Mouse (Mus musculus): ENCODE results near the gene Hcfc1r1. TPM values are rescaled to one million over a fixed set of nuclear protein-coding genes. Genes with fewer than 3 reads are reported as not detected.

Hcfc1r1 gene
- total RNA-seq (2021) = 100 to 1,000 TPM; 172 to 215 TPM
- 494 and 575 TPM in 2 replicates for polyA plus RNA-seq (2012; rRNA removed)
- long read RNA-seq, transcript Hcfc1r1-201 (3 exons, 946 nt) = major isoform, 33 of 90 reads
- long read RNA-seq, partial matches to known transcripts = 47 of 90 reads
- long read RNA-seq, other reads (novel, unspliced or antisense) = 10 of 90 reads

- peak; percentile 70 for TF ChIP-seq EP300 (IDR thresholded peaks at IDR 0.05; ENCODE audit: insufficient read depth, low read depth, low read length)
- TF ChIP-seq CTCF (IDR thresholded peaks at IDR 0.05) = no peak
- TF ChIP-seq POLR2A (IDR thresholded peaks at IDR 0.05; ENCODE audit: insufficient read depth, low read depth, low read length) = peak; percentile 73
- Histone ChIP-seq H3K4me3 (peak within 1 kb of the TSS; percentile 67), H3K36me3 (ENCODE audit: control insufficient read depth, insufficient read depth, low read length) (no peaks in the 10 kb centered on the region), H3K27ac (peak within 1 kb of the TSS; percentile 93), H3K27me3 (ENCODE audit: control insufficient read depth, insufficient read depth, low read length) (no peaks in the 10 kb centered on the region), H3K4me1 (ENCODE audit: control insufficient read depth, insufficient read depth, low read length) (peaks cover 2% of the 10 kb centered on the region), H3K9ac (ENCODE audit: low read depth, low read length) (peak within 1 kb of the TSS; percentile 80), H3K79me2 (replicated peaks; ENCODE audit: control insufficient read depth, insufficient read depth, low read length) (no peaks in the 10 kb centered on the region)
- WGBS = under 1% methylated on average over 45 of the region's 45 CpGs
- intact Hi-C loops (cut with DNase I) = no loop called here
- peak; percentile 92 to 95 for DNase-seq
Measured at GRCm38 (mm10) chr17:23673424-23674073, at the start of gene Hcfc1r1, which contains the start of gene Thoc6. Gene Hcfc1r1 (plus strand): TSS chr17:23673596. Gene Thoc6 (minus strand): TSS chr17:23673882.

- DNase-seq = no peak
- intact Hi-C loops (cut with DNase I) = no loop called here
- Histone ChIP-seq H3K9ac (ENCODE audit: low read depth, low read length) (no peak overlapping the region), H3K79me2 (replicated peaks; ENCODE audit: control insufficient read depth, insufficient read depth, low read length) (no peaks in the 10 kb centered on the region), H3K27me3 (ENCODE audit: control insufficient read depth, insufficient read depth, low read length) (no peaks in the 10 kb centered on the region), H3K4me3 (no peak overlapping the region), H3K4me1 (ENCODE audit: control insufficient read depth, insufficient read depth, low read length) (no peaks in the 10 kb centered on the region), H3K27ac (no peak overlapping the region), H3K36me3 (ENCODE audit: control insufficient read depth, insufficient read depth, low read length) (no peaks in the 10 kb centered on the region)
- TF ChIP-seq EP300 (IDR thresholded peaks at IDR 0.05; ENCODE audit: insufficient read depth, low read depth, low read length) (no peak), POLR2A (IDR thresholded peaks at IDR 0.05; ENCODE audit: insufficient read depth, low read depth, low read length) (no peak), CTCF (IDR thresholded peaks at IDR 0.05) (no peak)
- 36% methylated on average over 7 of the region's 7 CpGs for WGBS
Measured at GRCm38 (mm10) chr17:23627813-23628212, 45.6 kb upstream of the Hcfc1r1 start.

- intact Hi-C loops (cut with DNase I) = loop anchor here (1.0 to 2.0 kb wide), 2 partner anchors 60 to 72 kb away; no protein-coding TSS in a partner anchor
- Histone ChIP-seq H3K79me2 (replicated peaks; ENCODE audit: control insufficient read depth, insufficient read depth, low read length) (no peaks in the 10 kb centered on the region), H3K9ac (ENCODE audit: low read depth, low read length) (no peak overlapping the region), H3K27ac (no peak overlapping the region), H3K4me1 (ENCODE audit: control insufficient read depth, insufficient read depth, low read length) (no peaks in the 10 kb centered on the region), H3K27me3 (ENCODE audit: control insufficient read depth, insufficient read depth, low read length) (no peaks in the 10 kb centered on the region), H3K36me3 (ENCODE audit: control insufficient read depth, insufficient read depth, low read length) (no peaks in the 10 kb centered on the region), H3K4me3 (no peak overlapping the region)
- WGBS = 14% methylated on average over 22 of the region's 22 CpGs
- DNase-seq = peak; percentile 74 to 86
- TF ChIP-seq CTCF (IDR thresholded peaks at IDR 0.05) (peak; percentile 93), POLR2A (IDR thresholded peaks at IDR 0.05; ENCODE audit: insufficient read depth, low read depth, low read length) (no peak), EP300 (IDR thresholded peaks at IDR 0.05; ENCODE audit: insufficient read depth, low read depth, low read length) (no peak)
Measured at GRCm38 (mm10) chr17:23630195-23631020, 43.0 kb upstream of the Hcfc1r1 start.

GRCm38 (mm10) chr17:23631241-23631640 lies 42.2 kb upstream of the Hcfc1r1 start:
- WGBS = 70% methylated on average over 8 of the region's 8 CpGs
- Histone ChIP-seq H3K27me3 (ENCODE audit: control insufficient read depth, insufficient read depth, low read length) (no peaks in the 10 kb centered on the region), H3K4me3 (no peak overlapping the region), H3K79me2 (replicated peaks; ENCODE audit: control insufficient read depth, insufficient read depth, low read length) (no peaks in the 10 kb centered on the region), H3K36me3 (ENCODE audit: control insufficient read depth, insufficient read depth, low read length) (no peaks in the 10 kb centered on the region), H3K9ac (ENCODE audit: low read depth, low read length) (no peak overlapping the region), H3K27ac (no peak overlapping the region), H3K4me1 (ENCODE audit: control insufficient read depth, insufficient read depth, low read length) (no peaks in the 10 kb centered on the region)
- intact Hi-C loops (cut with DNase I) = loop anchor here (2.0 kb wide), 1 partner anchor 72 kb away; no protein-coding TSS in a partner anchor
- DNase-seq = no peak
- TF ChIP-seq CTCF (IDR thresholded peaks at IDR 0.05) (no peak), EP300 (IDR thresholded peaks at IDR 0.05; ENCODE audit: insufficient read depth, low read depth, low read length) (no peak), POLR2A (IDR thresholded peaks at IDR 0.05; ENCODE audit: insufficient read depth, low read depth, low read length) (no peak)

GRCm38 (mm10) chr17:23644613-23645495 lies 28.5 kb upstream of the Hcfc1r1 start, which contains the start of gene Mmp25:
Gene Mmp25 (minus strand): TSS chr17:23645277.
- 1% methylated on average over 58 of the region's 58 CpGs for WGBS
- H3K4me3 ChIP-seq = peak within 1 kb of the TSS; percentile 38
- peaks cover 5% of the 10 kb centered on the region for H3K27me3 ChIP-seq (ENCODE audit: control insufficient read depth, insufficient read depth, low read length)
- intact Hi-C loops (cut with DNase I) = no loop called here
- no peak within 1 kb of the TSS for H3K27ac ChIP-seq
- H3K9ac ChIP-seq (ENCODE audit: low read depth, low read length) = peak within 1 kb of the TSS; percentile 23
- TF ChIP-seq EP300 (IDR thresholded peaks at IDR 0.05; ENCODE audit: insufficient read depth, low read depth, low read length) = no peak
- no peak for DNase-seq
- H3K4me1 ChIP-seq (ENCODE audit: control insufficient read depth, insufficient read depth, low read length) = no peaks in the 10 kb centered on the region
- H3K36me3 ChIP-seq (ENCODE audit: control insufficient read depth, insufficient read depth, low read length) = no peaks in the 10 kb centered on the region
- no peaks in the 10 kb centered on the region for H3K79me2 ChIP-seq (replicated peaks; ENCODE audit: control insufficient read depth, insufficient read depth, low read length)

Data from heart, adult 2 months (tissue).